ENCODE assay signal across 8 mouse cellular contexts in genomic region chr11:83534609-83535423, GRCm38 (mm10). TPM values are rescaled to one million over a fixed set of nuclear protein-coding genes. Genes with fewer than 3 reads are reported as not detected.
A peak's percentile ranks its signal among the peaks of the same experiment; 100 is the strongest.
DNase-seq lines count a peak whose midpoint lies in the region; ATAC-seq and TF ChIP-seq lines count a peak whose summit lies in the region.

No protein-coding gene starts in this region.

- no peak for TF ChIP-seq CTCF in forebrain, postnatal 0 days (IDR thresholded peaks at IDR 0.05; ENCODE audit: low read depth)

- H3K4me1 ChIP-seq in forebrain, postnatal 0 days (ENCODE audit: insufficient read depth): 0 out of 2 replicates have a peak, but pooled peaks cover 2% of the 10 kb centered on the region
- H3K4me1 ChIP-seq in forebrain, embryonic 12.5 days: no peaks in the 10 kb centered on the region
- H3K4me1 ChIP-seq in hindbrain, embryonic 15.5 days (replicated peaks): peaks cover 12% of the 10 kb centered on the region

- no peak overlapping the region for H3K4me3 ChIP-seq in forebrain, postnatal 0 days (ENCODE audit: low read depth, low read length)
- no peak overlapping the region for H3K4me3 ChIP-seq in forebrain, embryonic 12.5 days (replicated peaks)
- H3K4me3 ChIP-seq in hindbrain, embryonic 15.5 days: no peak overlapping the region

- WGBS in forebrain, postnatal 0 days: 41% methylated on average over 13 of the region's 13 CpGs
- WGBS in forebrain, embryonic 12.5 days: 67% methylated on average over 13 of the region's 13 CpGs
- 52% methylated on average over 13 of the region's 13 CpGs for WGBS in hindbrain, embryonic 15.5 days

- no peak overlapping the region for H3K27ac ChIP-seq in forebrain, postnatal 0 days (ENCODE audit: low read depth, low read length)
- H3K27ac ChIP-seq in forebrain, embryonic 12.5 days: no peak overlapping the region
- no peak overlapping the region for H3K27ac ChIP-seq in hindbrain, embryonic 15.5 days (replicated peaks)

- DNase-seq in forebrain, postnatal 0 days: peak; percentile 82
- DNase-seq in adrenal gland, postnatal 25 days: peak; percentile 82
- DNase-seq in frontal cortex, postnatal 10 days (ENCODE audit: low spot score in 2 of 2): peak; percentile 32 to 57
- peak; percentile 70 to 73 for DNase-seq in layer of hippocampus, postnatal 10 days (ENCODE audit: low spot score in 2 of 2)
- DNase-seq in urinary bladder, postnatal 10 days (ENCODE audit: low spot score): peak; percentile 14

- H3K4me2 ChIP-seq in forebrain, postnatal 0 days (ENCODE audit: low read depth): peak overlapping the region; percentile 23
- no peak overlapping the region for H3K4me2 ChIP-seq in forebrain, embryonic 12.5 days
- H3K4me2 ChIP-seq in hindbrain, embryonic 15.5 days: peak overlapping the region; percentile 30

- H3K27me3 ChIP-seq in forebrain, postnatal 0 days (ENCODE audit: insufficient read depth, low read length): no peaks in the 10 kb centered on the region
- H3K27me3 ChIP-seq in forebrain, embryonic 12.5 days: no peaks in the 10 kb centered on the region
- no peaks in the 10 kb centered on the region for H3K27me3 ChIP-seq in hindbrain, embryonic 15.5 days

- H3K9me3 ChIP-seq in forebrain, postnatal 0 days (ENCODE audit: low read length): no peaks in the 10 kb centered on the region
- no peaks in the 10 kb centered on the region for H3K9me3 ChIP-seq in forebrain, embryonic 12.5 days
- H3K9me3 ChIP-seq in hindbrain, embryonic 15.5 days: no peaks in the 10 kb centered on the region

- H3K9ac ChIP-seq in forebrain, postnatal 0 days: no peak overlapping the region
- H3K9ac ChIP-seq in forebrain, embryonic 12.5 days: no peak overlapping the region
- H3K9ac ChIP-seq in hindbrain, embryonic 15.5 days: no peak overlapping the region

- ATAC-seq in forebrain, postnatal 0 days: peak; percentile 29; the same call in 1 of the 2 replicates
- no peak for ATAC-seq in forebrain, embryonic 12.5 days (ENCODE audit: low FRiP score)
- ATAC-seq in hindbrain, embryonic 15.5 days (ENCODE audit: low FRiP score, low read depth): no peak
- peak; percentile 14; the same call in 1 of the 2 replicates for ATAC-seq in megakaryocyte progenitor cell, adult 5-6 weeks (replicated peaks; ENCODE audit: poor library complexity)

- H3K36me3 ChIP-seq in forebrain, postnatal 0 days (ENCODE audit: insufficient read depth): no peaks in the 10 kb centered on the region
- no peaks in the 10 kb centered on the region for H3K36me3 ChIP-seq in forebrain, embryonic 12.5 days (replicated peaks)
- no peaks in the 10 kb centered on the region for H3K36me3 ChIP-seq in hindbrain, embryonic 15.5 days

RNA-seq across cellular contexts. Expression of gene Ccl5, which starts 4.5 kb away (rescaled TPM):
- total RNA-seq in forebrain, postnatal 0 days (2014; rRNA removed): not detected in 2 replicates
- polyA plus RNA-seq in forebrain, postnatal 0 days (2015; fragmentation: Nextera tagmentation; extraction: Ambion mirVana): 0.98 and 1.1 TPM in 2 replicates
- not detected in 2 replicates for polyA plus RNA-seq in forebrain, embryonic 12.5 days (2016; fragmentation: Nextera tagmentation; extraction: Ambion mirVana)
- 0.88 TPM in 1 of 2 replicates, not detected in the other for total RNA-seq in adrenal gland, postnatal 25 days (2021)
- polyA plus RNA-seq in hindbrain, embryonic 15.5 days (2015; fragmentation: Nextera tagmentation; extraction: Ambion mirVana): 1.3 TPM in 1 of 2 replicates, not detected in the other
- not detected for total RNA-seq in layer of hippocampus, postnatal 10 days (2021)
- total RNA-seq in megakaryocyte progenitor cell, adult 5-6 weeks (2015): 1.1 and 4.7 TPM in 2 replicates
- 0.92 and 3.2 TPM in 2 replicates for total RNA-seq in megakaryocyte progenitor cell, adult 5-6 weeks (2017)

RNA-seq across cellular contexts. Expression of gene Heatr9, which starts 12.8 kb away (rescaled TPM):
- total RNA-seq in forebrain, postnatal 0 days (2014; rRNA removed): not detected in 2 replicates
- polyA plus RNA-seq in forebrain, postnatal 0 days (2015; fragmentation: Nextera tagmentation; extraction: Ambion mirVana): not detected in 2 replicates
- 0.10 TPM in 1 of 2 replicates, not detected in the other for polyA plus RNA-seq in forebrain, embryonic 12.5 days (2016; fragmentation: Nextera tagmentation; extraction: Ambion mirVana)
- total RNA-seq in adrenal gland, postnatal 25 days (2021): not detected in 2 replicates
- polyA plus RNA-seq in hindbrain, embryonic 15.5 days (2015; fragmentation: Nextera tagmentation; extraction: Ambion mirVana): not detected in 2 replicates
- not detected for total RNA-seq in layer of hippocampus, postnatal 10 days (2021)
- total RNA-seq in megakaryocyte progenitor cell, adult 5-6 weeks (2015): not detected in 2 replicates
- not detected in 2 replicates for total RNA-seq in megakaryocyte progenitor cell, adult 5-6 weeks (2017)

RNA-seq across cellular contexts. Expression of gene Ccl9, which starts 43.6 kb away (rescaled TPM):
- total RNA-seq in forebrain, postnatal 0 days (2014; rRNA removed): 1.2 and 1.8 TPM in 2 replicates
- polyA plus RNA-seq in forebrain, postnatal 0 days (2015; fragmentation: Nextera tagmentation; extraction: Ambion mirVana): 2.5 and 3.4 TPM in 2 replicates
- 0.38 and 1.1 TPM in 2 replicates for polyA plus RNA-seq in forebrain, embryonic 12.5 days (2016; fragmentation: Nextera tagmentation; extraction: Ambion mirVana)
- total RNA-seq in adrenal gland, postnatal 25 days (2021): 2.3 and 4.9 TPM in 2 replicates
- polyA plus RNA-seq in hindbrain, embryonic 15.5 days (2015; fragmentation: Nextera tagmentation; extraction: Ambion mirVana): 3.0 and 3.9 TPM in 2 replicates
- 1 to 10 TPM; 1.9 to 3.0 TPM for total RNA-seq in layer of hippocampus, postnatal 10 days (2021)
- total RNA-seq in megakaryocyte progenitor cell, adult 5-6 weeks (2015): 149 and 197 TPM in 2 replicates
- total RNA-seq in megakaryocyte progenitor cell, adult 5-6 weeks (2017): 97.7 and 108 TPM in 2 replicates

RNA-seq across cellular contexts. Expression of gene Ccl6, which starts 58.1 kb away (rescaled TPM):
- 0.77 and 5.0 TPM in 2 replicates for total RNA-seq in forebrain, postnatal 0 days (2014; rRNA removed)
- 3.5 and 3.7 TPM in 2 replicates for polyA plus RNA-seq in forebrain, postnatal 0 days (2015; fragmentation: Nextera tagmentation; extraction: Ambion mirVana)
- 0.44 and 0.91 TPM in 2 replicates for polyA plus RNA-seq in forebrain, embryonic 12.5 days (2016; fragmentation: Nextera tagmentation; extraction: Ambion mirVana)
- total RNA-seq in adrenal gland, postnatal 25 days (2021): 5.9 and 6.0 TPM in 2 replicates
- 2.7 and 4.6 TPM in 2 replicates for polyA plus RNA-seq in hindbrain, embryonic 15.5 days (2015; fragmentation: Nextera tagmentation; extraction: Ambion mirVana)
- 1 to 10 TPM; 1.1 to 1.7 TPM for total RNA-seq in layer of hippocampus, postnatal 10 days (2021)
- 13.6 and 25.2 TPM in 2 replicates for total RNA-seq in megakaryocyte progenitor cell, adult 5-6 weeks (2015)
- total RNA-seq in megakaryocyte progenitor cell, adult 5-6 weeks (2017): 13.3 and 15.1 TPM in 2 replicates

Comparison
In these comparisons a context has a peak if more than half of its experiments do, and no peak if none do; other contexts are left out.
1. ATAC-seq: peak in forebrain, postnatal 0 days (single experiment) and megakaryocyte progenitor cell, adult 5-6 weeks (single experiment); none in forebrain, embryonic 12.5 days (single experiment) and hindbrain, embryonic 15.5 days (single experiment).
2. DNase-seq: peak in every context shown above with its lines; median percentile 82 in forebrain, postnatal 0 days; 82 in adrenal gland, postnatal 25 days; 72 in layer of hippocampus, postnatal 10 days; 44 in frontal cortex, postnatal 10 days; 14 in urinary bladder, postnatal 10 days.
3. RNA of gene Ccl9, which starts 43.6 kb away (total RNA-seq): 97.7 to 197 TPM in megakaryocyte progenitor cell, adult 5-6 weeks; 1.9 to 3.0 TPM in layer of hippocampus, postnatal 10 days, 2.3 to 4.9 TPM in adrenal gland, postnatal 25 days and 1.2 to 1.8 TPM in forebrain, postnatal 0 days; every median in the first group is over 10 times any median in the second.